18 mouse cellular contexts compared by ENCODE assay signal in genomic region chr12:71922827-71923381, GRCm38 (mm10).
DNase-seq lines count a peak whose midpoint lies in the region; ATAC-seq and TF ChIP-seq lines count a peak whose summit lies in the region.
"Had no signal": no experiment of that assay in that cellular context is flagged by ENCODE, and none has a peak within 500 bp of the region (broad histone marks: within the 10 kb centered on the region; RNA-seq: fewer than 3 reads in every experiment).

No protein-coding gene starts in this region.

- H3K27ac ChIP-seq in heart, embryonic 14.5 days (replicated peaks in 1 of 2; ENCODE audit: control insufficient read depth in 1 of 2, insufficient read depth in 1 of 2, low read depth in 2 of 2, low read length in 2 of 2) = peak overlapping the region; percentile 10 to 14; a peak in 2 of 4 replicates
- no peak overlapping the region for H3K27ac ChIP-seq in forebrain, embryonic 14.5 days (ENCODE audit: low read depth, low read length)
- H3K27ac ChIP-seq in midbrain, embryonic 11.5 days (ENCODE audit: low read depth, low read length) = peak overlapping the region; percentile 20; the same call in 1 of the 2 replicates
- no peak overlapping the region for H3K27ac ChIP-seq in intestine, postnatal 0 days (ENCODE audit: low read depth, low read length)

- peaks cover 11% of the 10 kb centered on the region; the same call in 1 of the 2 replicates for H3K36me3 ChIP-seq in heart, embryonic 14.5 days (ENCODE audit: control insufficient read depth, insufficient read depth, low read length)
- no peaks in the 10 kb centered on the region for H3K36me3 ChIP-seq in forebrain, embryonic 14.5 days (ENCODE audit: control insufficient read depth, insufficient read depth, low read length)
- H3K36me3 ChIP-seq in midbrain, embryonic 11.5 days (ENCODE audit: control insufficient read depth, insufficient read depth, low read length) = no peaks in the 10 kb centered on the region
- H3K36me3 ChIP-seq in intestine, postnatal 0 days (ENCODE audit: control insufficient read depth, insufficient read depth) = no peaks in the 10 kb centered on the region; the same call in 1 of the 2 replicates

- H3K4me3 ChIP-seq in heart, embryonic 14.5 days (ENCODE audit: control insufficient read depth in 1 of 2, insufficient read depth in 1 of 2, low read depth in 1 of 2, low read length in 2 of 2) = no peak overlapping the region
- H3K4me3 ChIP-seq in forebrain, embryonic 14.5 days (ENCODE audit: low read depth, low read length) = no peak overlapping the region
- no peak overlapping the region for H3K4me3 ChIP-seq in midbrain, embryonic 11.5 days (ENCODE audit: low read depth, low read length)
- no peak overlapping the region for H3K4me3 ChIP-seq in intestine, postnatal 0 days (ENCODE audit: low read depth, low read length)

- H3K4me1 ChIP-seq in heart, embryonic 14.5 days (ENCODE audit: control insufficient read depth in 2 of 2, insufficient read depth in 2 of 2, low read length in 2 of 2) = peaks cover 36 to 76% of the 10 kb centered on the region in 2 experiments
- peaks cover 32% of the 10 kb centered on the region for H3K4me1 ChIP-seq in forebrain, embryonic 14.5 days (ENCODE audit: control insufficient read depth, insufficient read depth, low read length)
- peaks cover 34% of the 10 kb centered on the region for H3K4me1 ChIP-seq in midbrain, embryonic 11.5 days (ENCODE audit: control insufficient read depth, insufficient read depth, low read length)
- no peaks in the 10 kb centered on the region for H3K4me1 ChIP-seq in intestine, postnatal 0 days (replicated peaks; ENCODE audit: control insufficient read depth, insufficient read depth, low read length)

- no peaks in the 10 kb centered on the region for H3K27me3 ChIP-seq in heart, embryonic 14.5 days (ENCODE audit: control insufficient read depth, insufficient read depth, low read length)
- no peaks in the 10 kb centered on the region for H3K27me3 ChIP-seq in forebrain, embryonic 14.5 days (replicated peaks; ENCODE audit: control insufficient read depth, insufficient read depth, low read length)
- no peaks in the 10 kb centered on the region for H3K27me3 ChIP-seq in midbrain, embryonic 11.5 days (ENCODE audit: control insufficient read depth, insufficient read depth, low read length)
- H3K27me3 ChIP-seq in intestine, postnatal 0 days (replicated peaks; ENCODE audit: control insufficient read depth, insufficient read depth, low read length) = no peaks in the 10 kb centered on the region
- H3K27me3 ChIP-seq: megakaryocyte, embryonic 14.5 days had no signal

- no peak overlapping the region for H3K4me2 ChIP-seq in heart, embryonic 14.5 days (ENCODE audit: low read length)
- H3K4me2 ChIP-seq in forebrain, embryonic 14.5 days (ENCODE audit: low read length) = no peak overlapping the region
- H3K4me2 ChIP-seq in midbrain, embryonic 11.5 days = no peak overlapping the region
- no peak overlapping the region for H3K4me2 ChIP-seq in intestine, postnatal 0 days (replicated peaks; ENCODE audit: low read depth)

- no peak for TF ChIP-seq CTCF in brain, embryonic 14.5 days (IDR thresholded peaks at IDR 0.05; ENCODE audit: borderline replicate concordance, extremely low read depth, insufficient read depth, insufficient read length)
- no peak for TF ChIP-seq CTCF in intestine, postnatal 0 days (IDR thresholded peaks at IDR 0.05; ENCODE audit: low read depth)

- TF ChIP-seq POLR2A in brain, embryonic 14.5 days (IDR thresholded peaks at IDR 0.05; ENCODE audit: borderline replicate concordance, extremely low read depth, insufficient read depth, insufficient read length, poor library complexity, severe bottlenecking) = no peak

- WGBS in heart, embryonic 14.5 days = 88% methylated on average over 5 of the region's 5 CpGs
- 46% methylated on average over 5 of the region's 5 CpGs for WGBS in forebrain, embryonic 14.5 days
- 54% methylated on average over 5 of the region's 5 CpGs for WGBS in midbrain, embryonic 11.5 days
- WGBS in intestine, postnatal 0 days = 89% methylated on average over 5 of the region's 5 CpGs

- H3K9ac ChIP-seq in heart, embryonic 14.5 days (ENCODE audit: low read length) = no peak overlapping the region
- no peak overlapping the region for H3K9ac ChIP-seq in forebrain, embryonic 14.5 days (ENCODE audit: low read length)
- H3K9ac ChIP-seq in midbrain, embryonic 11.5 days (ENCODE audit: low read length) = no peak overlapping the region
- no peak overlapping the region for H3K9ac ChIP-seq in intestine, postnatal 0 days (ENCODE audit: low read depth, low read length)

- ATAC-seq in heart, embryonic 14.5 days (ENCODE audit: insufficient number of reproducible peaks, insufficient read depth, low FRiP score, low read depth) = no peak
- ATAC-seq in forebrain, embryonic 14.5 days = no peak
- ATAC-seq in midbrain, embryonic 11.5 days (ENCODE audit: low FRiP score) = peak; percentile 81
- no peak for ATAC-seq in intestine, postnatal 0 days

- no peak for DNase-seq in heart, adult 9 months (ENCODE audit: low spot score in 2 of 2)
- peak; percentile 74 for DNase-seq in brain, embryonic 14.5 days (ENCODE audit: low read depth)
- peak; percentile 56 for DNase-seq in forebrain, embryonic 14.5 days (ENCODE audit: low spot score)
- peak; percentile 93 for DNase-seq in midbrain, embryonic 11.5 days (ENCODE audit: low spot score, missing footprints)
- DNase-seq in gastrocnemius, adult 8-10 months (ENCODE audit: low spot score in 2 of 2) = no peak
- DNase-seq in cerebellum, postnatal 10 days = no peak
- DNase-seq: cerebellum, adult 2 months; heart, adult 18-20 months; heart, postnatal 4 days; kidney, adult 8-10 months; kidney, postnatal 4 days; liver; right cerebral cortex, postnatal 4 days; thymus, adult 2 months had no signal

- no peaks in the 10 kb centered on the region for H3K9me3 ChIP-seq in heart, embryonic 14.5 days (ENCODE audit: control insufficient read depth, low read length)
- no peaks in the 10 kb centered on the region for H3K9me3 ChIP-seq in forebrain, embryonic 14.5 days (replicated peaks; ENCODE audit: control insufficient read depth, low read length)
- no peaks in the 10 kb centered on the region for H3K9me3 ChIP-seq in midbrain, embryonic 11.5 days (ENCODE audit: control insufficient read depth, low read length)
- no peaks in the 10 kb centered on the region for H3K9me3 ChIP-seq in intestine, postnatal 0 days (ENCODE audit: control insufficient read depth)
- H3K9me3 ChIP-seq: G1E; megakaryocyte, embryonic 14.5 days had no signal

Comparison
In these comparisons a context has a peak if more than half of its experiments do, and no peak if none do; other contexts are left out.
1. H3K27ac ChIP-seq: peak in heart, embryonic 14.5 days (2 of 2) and midbrain, embryonic 11.5 days (single experiment); none in forebrain, embryonic 14.5 days (single experiment) and intestine, postnatal 0 days (single experiment).
2. DNase-seq: peak in brain, embryonic 14.5 days (single experiment), forebrain, embryonic 14.5 days (single experiment) and midbrain, embryonic 11.5 days (single experiment); none in heart, adult 9 months (0 of 2), gastrocnemius, adult 8-10 months (0 of 2) and cerebellum, postnatal 10 days (0 of 2).